Comparison of ENCODE assay signal across 14 mouse cellular contexts in genomic region chr3:107150469-107150868, GRCm38 (mm10). TPM values are rescaled to one million over a fixed set of nuclear protein-coding genes. Genes with fewer than 3 reads are reported as not detected.
DNase-seq lines count a peak whose midpoint lies in the region; ATAC-seq lines count a peak whose summit lies in the region.
"Had no signal": no experiment of that assay in that cellular context is flagged by ENCODE, and none has a peak within 500 bp of the region (broad histone marks: within the 10 kb centered on the region; RNA-seq: fewer than 3 reads in every experiment).

No protein-coding gene starts in this region.

- 60% methylated on average over 3 of the region's 3 CpGs for WGBS in midbrain, embryonic 11.5 days
- 57% methylated on average over 3 of the region's 3 CpGs for WGBS in midbrain, embryonic 10.5 days
- 8% methylated on average over 3 of the region's 3 CpGs for WGBS in forebrain, embryonic 16.5 days
- WGBS in midbrain, embryonic 13.5 days = 35% methylated on average over 3 of the region's 3 CpGs

- H3K9ac ChIP-seq in midbrain, embryonic 11.5 days (ENCODE audit: low read length) = no peak overlapping the region
- no peak overlapping the region for H3K9ac ChIP-seq in forebrain, embryonic 16.5 days (replicated peaks; ENCODE audit: low read depth, low read length)
- no peak overlapping the region for H3K9ac ChIP-seq in midbrain, embryonic 13.5 days (replicated peaks)

- no peaks in the 10 kb centered on the region for H3K36me3 ChIP-seq in midbrain, embryonic 11.5 days (ENCODE audit: control insufficient read depth, insufficient read depth, low read length)
- no peaks in the 10 kb centered on the region for H3K36me3 ChIP-seq in midbrain, embryonic 10.5 days
- H3K36me3 ChIP-seq in forebrain, embryonic 16.5 days (ENCODE audit: control insufficient read depth, insufficient read depth) = no peaks in the 10 kb centered on the region
- no peaks in the 10 kb centered on the region for H3K36me3 ChIP-seq in midbrain, embryonic 13.5 days

- H3K27ac ChIP-seq in midbrain, embryonic 11.5 days (ENCODE audit: low read depth, low read length) = no peak overlapping the region
- no peak overlapping the region for H3K27ac ChIP-seq in midbrain, embryonic 10.5 days (replicated peaks)
- peak overlapping the region; percentile 59 for H3K27ac ChIP-seq in forebrain, embryonic 16.5 days (ENCODE audit: low read length)
- peak overlapping the region; percentile 42 for H3K27ac ChIP-seq in midbrain, embryonic 13.5 days

- no peaks in the 10 kb centered on the region; the same call in none of the 2 replicates for H3K4me1 ChIP-seq in midbrain, embryonic 11.5 days (ENCODE audit: control insufficient read depth, insufficient read depth, low read length)
- H3K4me1 ChIP-seq in midbrain, embryonic 10.5 days = peaks cover 11% of the 10 kb centered on the region
- H3K4me1 ChIP-seq in forebrain, embryonic 16.5 days (replicated peaks; ENCODE audit: control insufficient read depth, insufficient read depth, low read length) = peaks cover 16% of the 10 kb centered on the region
- peaks cover 18% of the 10 kb centered on the region for H3K4me1 ChIP-seq in midbrain, embryonic 13.5 days (replicated peaks)

- no peak overlapping the region for H3K4me2 ChIP-seq in midbrain, embryonic 11.5 days
- H3K4me2 ChIP-seq in forebrain, embryonic 16.5 days (ENCODE audit: low read length) = no peak overlapping the region
- no peak overlapping the region for H3K4me2 ChIP-seq in midbrain, embryonic 13.5 days (replicated peaks)
- H3K4me2 ChIP-seq: liver, embryonic 11.5 days had no signal

- no peaks in the 10 kb centered on the region for H3K27me3 ChIP-seq in midbrain, embryonic 11.5 days (ENCODE audit: control insufficient read depth, insufficient read depth, low read length)
- no peaks in the 10 kb centered on the region for H3K27me3 ChIP-seq in midbrain, embryonic 10.5 days (ENCODE audit: low read depth, poor library complexity, severe bottlenecking)
- no peaks in the 10 kb centered on the region for H3K27me3 ChIP-seq in forebrain, embryonic 16.5 days (replicated peaks; ENCODE audit: control insufficient read depth, insufficient read depth, low read length)
- H3K27me3 ChIP-seq in midbrain, embryonic 13.5 days = no peaks in the 10 kb centered on the region

- peak; percentile 57; the same call in 1 of the 2 replicates for ATAC-seq in midbrain, embryonic 11.5 days (ENCODE audit: low FRiP score)
- ATAC-seq in forebrain, embryonic 16.5 days = peak; percentile 96
- ATAC-seq in midbrain, embryonic 13.5 days = peak; percentile 84
- ATAC-seq: CD4-positive, CD25-positive, alpha-beta regulatory T cell, adult 4 months had no signal

- H3K9me3 ChIP-seq in midbrain, embryonic 11.5 days (ENCODE audit: control insufficient read depth, low read length) = no peaks in the 10 kb centered on the region
- no peaks in the 10 kb centered on the region for H3K9me3 ChIP-seq in midbrain, embryonic 10.5 days (replicated peaks)
- H3K9me3 ChIP-seq in forebrain, embryonic 16.5 days (ENCODE audit: control insufficient read depth, low read length) = no peaks in the 10 kb centered on the region
- no peaks in the 10 kb centered on the region for H3K9me3 ChIP-seq in midbrain, embryonic 13.5 days

- DNase-seq in midbrain, embryonic 11.5 days (ENCODE audit: low spot score, missing footprints) = no peak
- no peak for DNase-seq in midbrain, embryonic 10.5 days (ENCODE audit: low spot score)
- DNase-seq in retina, postnatal 1 day = peak; percentile 88
- no peak for DNase-seq in kidney, postnatal 4 days
- DNase-seq in kidney, adult 8-10 months = no peak
- DNase-seq: cerebellum, adult 11-12 months; heart, postnatal 36 days; kidney, adult 2 months; lung, postnatal 14 days had no signal

- no peak overlapping the region for H3K4me3 ChIP-seq in midbrain, embryonic 11.5 days (ENCODE audit: low read depth, low read length)
- no peak overlapping the region for H3K4me3 ChIP-seq in midbrain, embryonic 10.5 days
- H3K4me3 ChIP-seq in forebrain, embryonic 16.5 days (replicated peaks; ENCODE audit: low read length) = no peak overlapping the region
- H3K4me3 ChIP-seq in midbrain, embryonic 13.5 days (replicated peaks) = no peak overlapping the region

RNA-seq across cellular contexts. Expression of gene Kcna10, which starts 32.4 kb away (rescaled TPM):
- polyA plus RNA-seq in midbrain, embryonic 11.5 days (2014; fragmentation: Nextera tagmentation; extraction: Ambion mirVana) = not detected in 2 replicates
- not detected in 2 replicates for polyA plus RNA-seq in midbrain, embryonic 10.5 days (2016; fragmentation: Nextera tagmentation; extraction: Ambion mirVana)
- not detected in 2 replicates for polyA plus RNA-seq in forebrain, embryonic 16.5 days (2015; fragmentation: Nextera tagmentation; extraction: Ambion mirVana)
- not detected in 2 replicates for polyA plus RNA-seq in midbrain, embryonic 13.5 days (2015; fragmentation: Nextera tagmentation; extraction: Ambion mirVana)
- polyA plus RNA-seq: CD4-positive, CD25-positive, alpha-beta regulatory T cell, adult 4 months; kidney, adult 2 months; liver, embryonic 11.5 days; thymus, postnatal 0 days had no signal

RNA-seq across cellular contexts. Expression of gene Kcna2, which starts 49.5 kb away (rescaled TPM):
- polyA plus RNA-seq in midbrain, embryonic 11.5 days (2014; fragmentation: Nextera tagmentation; extraction: Ambion mirVana) = 0.18 and 0.28 TPM in 2 replicates
- 0.10 and 0.11 TPM in 2 replicates for polyA plus RNA-seq in midbrain, embryonic 10.5 days (2016; fragmentation: Nextera tagmentation; extraction: Ambion mirVana)
- polyA plus RNA-seq in forebrain, embryonic 16.5 days (2015; fragmentation: Nextera tagmentation; extraction: Ambion mirVana) = 0.72 and 0.94 TPM in 2 replicates
- 1.1 and 1.2 TPM in 2 replicates for polyA plus RNA-seq in midbrain, embryonic 13.5 days (2015; fragmentation: Nextera tagmentation; extraction: Ambion mirVana)

Comparison
In these comparisons a context has a peak if more than half of its experiments do, and no peak if none do; other contexts are left out.
1. H3K27ac ChIP-seq: peak in forebrain, embryonic 16.5 days (single experiment) and midbrain, embryonic 13.5 days (single experiment); none in midbrain, embryonic 11.5 days (single experiment) and midbrain, embryonic 10.5 days (single experiment).
2. Peak in every context shown above with its lines, with median percentiles within 50 percentile points of each other: ATAC-seq.